Mouse (Mus musculus) cerebellum, postnatal 4 days (tissue): Measurements from ENCODE around the gene Kalrn.

Experiments
- DNase-seq, 2 experiments: peaks; one replicate each; pipeline ENCODE4 v3.0.0; 2022; ENCODE audit warnings: low spot score in 2 of 2, mixed read lengths in 1 of 2

Gene Kalrn

GRCm38 (mm10) chr16:34078732-34079131 lies 494.6 kb downstream of the Kalrn start:
- DNase-seq: no peak

GRCm38 (mm10) chr16:34076101-34076500 lies 497.2 kb downstream of the Kalrn start:
- DNase-seq: no peak

GRCm38 (mm10) chr16:34073930-34074329 lies 499.4 kb downstream of the Kalrn start:
- DNase-seq: no peak

GRCm38 (mm10) chr16:34072136-34072535 lies 501.2 kb downstream of the Kalrn start:
- DNase-seq: no peak

- no peak for DNase-seq
Observed at GRCm38 (mm10) chr16:34071223-34071825, 502.0 kb downstream of the Kalrn start.

GRCm38 (mm10) chr16:34069481-34069880 lies 503.9 kb downstream of the Kalrn start:
- DNase-seq: no peak

- DNase-seq: no peak
Observed at GRCm38 (mm10) chr16:34066922-34067321, 506.4 kb downstream of the Kalrn start.

- DNase-seq: no peak
Observed at GRCm38 (mm10) chr16:34066376-34066775, 507.0 kb downstream of the Kalrn start.

- DNase-seq: peak in 1 of 2 experiments; percentile 34
Observed at GRCm38 (mm10) chr16:34063313-34063712, 510.0 kb downstream of the Kalrn start.

- no peak for DNase-seq
Observed at GRCm38 (mm10) chr16:34061661-34062060, 511.7 kb downstream of the Kalrn start.

GRCm38 (mm10) chr16:34058611-34059010 lies 514.7 kb downstream of the Kalrn start:
- DNase-seq: no peak

GRCm38 (mm10) chr16:34057464-34057863 lies 515.9 kb downstream of the Kalrn start:
- no peak for DNase-seq

- no peak for DNase-seq
Observed at GRCm38 (mm10) chr16:34056418-34057111, 516.8 kb downstream of the Kalrn start.

- no peak for DNase-seq
Observed at GRCm38 (mm10) chr16:34050090-34050489, 523.2 kb downstream of the Kalrn start.

- no peak for DNase-seq
Observed at GRCm38 (mm10) chr16:34049361-34049760, 524.0 kb downstream of the Kalrn start.

- no peak for DNase-seq
Observed at GRCm38 (mm10) chr16:34048232-34048631, 525.1 kb downstream of the Kalrn start.

GRCm38 (mm10) chr16:34047543-34047942 lies 525.8 kb downstream of the Kalrn start:
- no peak for DNase-seq

- DNase-seq: no peak
Observed at GRCm38 (mm10) chr16:34047006-34047360, 526.3 kb downstream of the Kalrn start.

- DNase-seq: no peak
Observed at GRCm38 (mm10) chr16:34046268-34047005, 526.9 kb downstream of the Kalrn start.

GRCm38 (mm10) chr16:34044539-34044938 lies 528.8 kb downstream of the Kalrn start:
- no peak for DNase-seq

- no peak for DNase-seq
Observed at GRCm38 (mm10) chr16:34043048-34043795, 530.1 kb downstream of the Kalrn start.

GRCm38 (mm10) chr16:34042586-34042985 lies 530.7 kb downstream of the Kalrn start:
- no peak for DNase-seq
